Mouse (Mus musculus) right cerebral cortex, postnatal 4 days (tissue): Measurements from ENCODE around the gene Dusp5.
"Not testable (repeated sequence)": the region's sequence is repeated elsewhere in the genome, so short reads cannot be mapped to it uniquely, and the experiment has no call there.

Source experiments
- DNase-seq: peaks from one replicate; pipeline ENCODE4 v3.0.0-alpha.2; 2022

The Dusp5 gene

DNA sequence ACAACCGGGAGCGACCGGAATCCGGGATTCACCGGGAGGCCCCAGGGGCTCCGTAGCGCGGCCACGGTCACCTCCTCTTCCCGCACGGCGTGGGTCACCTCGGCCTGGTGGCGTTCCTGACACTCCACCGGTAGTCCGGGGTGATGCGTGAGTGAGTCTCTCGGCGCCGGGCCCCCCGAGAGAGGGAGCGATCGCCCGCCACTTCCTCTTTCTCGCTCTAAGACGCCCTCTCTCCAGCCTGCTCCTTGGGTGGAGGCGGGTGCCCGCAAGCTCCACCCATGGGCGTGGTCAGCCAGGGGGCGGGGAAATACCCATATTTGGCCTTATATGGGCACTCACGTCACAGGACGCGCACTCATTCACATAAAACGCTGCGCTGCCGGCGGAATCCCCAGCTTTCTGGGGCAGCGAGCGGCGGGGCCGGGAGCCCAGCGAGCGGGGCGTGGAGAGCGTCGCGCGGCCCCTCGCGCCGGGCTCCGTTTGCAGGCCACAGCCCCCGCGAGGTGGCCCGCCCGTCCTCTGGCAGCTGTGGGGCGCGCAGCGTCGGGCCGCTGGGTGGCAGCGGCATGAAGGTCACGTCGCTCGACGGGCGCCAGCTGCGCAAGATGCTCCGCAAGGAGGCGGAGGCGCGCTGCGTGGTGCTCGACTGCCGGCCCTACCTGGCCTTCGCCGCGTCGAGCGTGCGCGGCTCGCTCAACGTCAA, at the start of gene Dusp5:
Gene Dusp5, plus strand, starts transcription at position 358 of the 703 bp plus-strand sequence.
- DNase-seq: peak; percentile 94

DNA sequence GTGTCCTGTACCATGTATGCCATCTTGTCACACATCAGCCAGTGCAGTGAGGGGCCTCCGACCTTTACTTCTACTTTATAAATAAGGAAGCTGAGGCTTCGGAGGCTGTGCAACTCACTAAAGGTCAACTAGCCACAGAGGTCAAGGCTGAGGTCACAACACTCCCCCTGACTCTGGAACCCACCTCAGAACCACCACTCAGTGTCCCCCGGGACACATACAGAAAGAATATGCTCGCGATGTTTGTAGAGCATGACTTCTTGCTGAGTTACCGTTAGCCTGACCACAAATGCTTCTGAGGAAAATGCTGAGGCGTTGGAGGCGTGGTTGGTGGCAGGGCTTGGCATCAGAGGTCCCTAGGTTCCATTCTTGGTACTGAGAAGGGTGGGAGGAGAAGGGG, 49.3 kb upstream of the Dusp5 start:
- DNase-seq: no peak

DNA sequence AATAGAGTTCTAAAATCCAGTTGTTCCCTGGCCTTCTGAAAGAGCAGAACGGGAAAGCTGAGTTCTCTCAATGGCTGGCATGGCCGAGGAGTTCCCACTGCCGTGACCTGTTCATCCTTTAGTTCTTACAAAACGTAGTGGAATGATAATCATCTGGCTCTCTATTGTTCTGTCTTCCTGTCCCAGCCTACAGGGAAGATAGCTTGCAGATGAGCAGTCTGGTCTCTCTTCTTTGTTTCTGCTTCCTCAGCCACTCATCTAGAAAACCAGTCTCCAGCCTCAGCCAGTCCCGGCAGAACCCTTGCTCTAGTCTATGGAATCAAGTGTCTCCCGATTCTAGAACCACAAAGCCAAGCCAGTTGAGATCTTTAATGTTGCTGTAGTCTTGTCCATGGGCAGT, 46.8 kb upstream of the Dusp5 start:
- DNase-seq: no peak

DNA sequence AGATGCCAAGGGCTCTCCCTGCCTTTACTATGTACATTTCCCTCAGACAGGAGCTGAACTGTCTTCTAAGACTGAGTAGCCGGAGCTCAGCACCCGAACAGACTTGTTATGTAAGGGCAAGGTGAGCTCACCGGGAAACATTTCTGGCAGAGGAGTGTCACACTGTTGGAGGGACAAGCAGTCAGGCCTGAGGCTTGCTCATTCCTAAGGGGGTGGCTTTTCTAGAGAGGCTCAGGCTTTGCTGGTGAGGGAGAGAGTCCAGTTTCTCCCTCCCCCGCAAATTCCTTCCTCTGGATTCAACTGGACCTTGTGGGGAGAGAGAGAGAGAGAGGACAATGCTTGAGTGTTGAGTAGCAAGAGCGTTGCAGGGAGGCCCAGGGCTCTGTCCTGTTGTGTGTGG, 46.4 kb upstream of the Dusp5 start:
- DNase-seq: no peak

DNA sequence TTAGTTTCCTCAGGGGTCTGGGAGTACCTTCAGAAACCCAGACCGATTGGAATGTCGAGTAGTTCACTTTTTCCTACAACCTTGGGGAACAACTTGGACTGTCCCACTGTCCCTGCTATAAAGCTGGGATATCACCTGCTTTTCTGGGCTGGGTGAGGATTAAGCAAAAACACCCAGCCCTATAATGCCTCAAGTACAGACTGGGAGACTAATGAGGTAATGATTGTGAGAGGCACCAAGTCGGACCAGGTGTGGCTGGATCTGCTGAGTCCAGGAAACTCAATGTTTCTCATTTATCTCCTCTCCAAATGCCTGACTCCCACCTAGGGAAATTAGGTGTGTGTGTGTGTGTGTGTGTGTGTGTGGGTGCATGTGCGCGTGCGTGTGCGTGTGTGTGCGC, 44.9 kb upstream of the Dusp5 start:
- DNase-seq: no peak

DNA sequence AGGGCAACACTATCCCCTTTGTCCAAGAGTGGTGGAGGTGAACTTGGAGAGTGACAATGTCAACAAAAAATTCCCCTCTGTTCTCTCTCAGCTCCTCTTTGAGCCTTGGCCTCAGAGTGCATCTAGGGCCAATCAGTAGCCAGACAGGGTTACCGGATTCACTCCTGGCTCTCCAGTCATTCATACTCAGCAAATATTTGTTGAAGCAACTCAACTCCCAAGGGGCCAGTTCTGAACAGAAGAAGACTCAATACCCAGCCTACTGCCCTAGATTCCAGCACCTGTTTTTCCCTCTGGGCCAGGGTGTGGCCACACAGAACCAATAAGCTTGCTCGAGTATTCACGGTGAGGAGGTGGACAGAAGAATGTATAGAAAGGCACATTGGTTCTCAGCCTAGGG, 44.0 kb upstream of the Dusp5 start:
- no peak for DNase-seq

DNA sequence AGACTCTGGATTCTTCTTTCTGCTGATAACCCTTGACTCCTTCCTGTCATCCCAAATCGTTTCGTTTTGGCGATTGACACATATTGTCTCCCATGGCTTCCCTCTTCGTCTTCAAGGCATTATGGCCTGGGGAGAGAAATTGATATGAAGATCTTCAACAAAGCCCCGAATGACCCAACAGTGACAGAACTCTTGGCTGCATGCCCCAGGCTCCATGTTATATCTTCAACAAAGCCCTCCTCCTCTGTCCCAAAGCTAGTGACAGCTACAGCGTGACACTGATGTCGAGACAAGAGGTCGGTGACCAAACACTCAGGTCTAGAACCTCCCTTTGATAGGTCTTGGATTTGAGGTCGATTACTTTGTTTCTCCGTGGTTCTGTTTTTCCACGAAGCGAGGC, 39.7 kb upstream of the Dusp5 start:
- no peak for DNase-seq

DNA sequence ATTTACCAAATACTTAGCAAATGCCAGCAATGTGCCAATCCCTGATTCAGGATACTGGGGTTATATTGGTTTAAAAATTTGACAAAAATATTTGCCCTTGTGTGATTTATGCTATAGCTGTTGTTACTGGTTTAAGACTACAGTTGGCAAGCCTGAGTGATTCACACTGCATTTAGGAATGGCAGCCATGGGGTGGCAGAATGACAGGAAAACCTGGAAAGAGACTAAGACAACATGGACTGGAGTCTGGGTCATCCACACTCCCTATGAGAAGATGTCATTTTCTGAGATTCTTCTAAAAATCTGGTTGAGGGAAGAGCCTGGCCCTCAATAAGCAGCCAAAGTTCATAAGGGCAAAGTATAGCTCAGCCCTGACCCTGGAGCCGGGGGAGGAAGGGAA, 39.0 kb upstream of the Dusp5 start:
- no peak for DNase-seq

DNA sequence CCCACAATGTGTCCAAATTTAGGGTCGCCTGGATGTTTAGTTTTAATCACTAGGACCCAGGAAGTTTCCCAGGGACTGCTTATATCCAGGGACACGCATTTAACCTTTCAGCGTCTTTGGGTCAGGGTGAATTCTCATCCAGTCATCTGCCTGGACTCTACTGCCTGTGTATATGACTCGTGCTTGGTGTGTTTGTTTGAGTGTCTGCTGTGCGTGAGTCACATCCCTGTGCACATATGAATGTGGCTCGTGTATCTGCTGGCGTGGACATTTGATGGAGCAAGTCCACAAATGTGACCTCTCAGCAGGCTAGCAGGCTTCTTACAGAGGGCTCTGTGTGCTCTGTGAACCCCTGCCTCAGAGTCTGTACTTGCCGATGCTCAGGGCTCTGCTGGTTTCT, 38.0 kb upstream of the Dusp5 start:
- no peak for DNase-seq

DNA sequence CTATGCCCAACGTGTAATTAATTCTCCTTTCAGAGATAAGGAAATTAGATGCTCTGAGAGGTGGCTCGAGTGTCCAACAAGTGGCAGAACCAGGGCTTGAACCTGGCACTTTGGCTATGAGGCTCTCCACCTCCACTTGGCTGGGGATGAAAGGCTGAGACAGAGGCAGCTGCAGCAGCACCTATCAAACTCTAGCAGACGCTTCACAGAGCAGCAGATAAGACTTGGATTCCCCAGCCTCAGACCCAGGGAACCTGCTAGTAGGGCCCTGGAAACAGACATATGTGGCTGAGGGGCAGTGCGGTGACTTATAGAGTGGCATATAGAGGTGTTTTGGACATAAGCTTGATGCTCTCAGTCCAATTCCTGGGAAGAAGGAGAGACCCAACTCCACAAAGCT, 36.4 kb upstream of the Dusp5 start:
- no peak for DNase-seq

DNA sequence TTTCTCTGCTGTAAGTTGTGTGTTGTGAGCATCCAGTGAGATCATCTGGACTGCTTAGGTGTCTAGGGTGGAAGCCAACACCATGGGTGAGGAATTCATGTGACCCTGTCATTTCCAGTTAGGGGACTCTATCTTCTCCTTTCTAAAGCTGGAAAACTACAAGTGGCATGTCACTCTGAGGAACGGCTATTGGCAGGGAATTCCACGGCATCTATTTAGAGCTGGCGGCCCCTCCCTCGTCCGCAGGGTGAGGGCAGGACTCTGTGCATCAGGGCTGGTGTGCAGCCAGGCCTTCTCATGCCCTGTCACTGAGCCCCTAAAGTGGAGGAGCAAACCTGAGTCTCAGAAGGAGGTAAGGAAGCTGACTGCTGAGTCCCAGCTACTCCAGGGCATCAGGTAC, 35.0 kb upstream of the Dusp5 start:
- DNase-seq: no peak

DNA sequence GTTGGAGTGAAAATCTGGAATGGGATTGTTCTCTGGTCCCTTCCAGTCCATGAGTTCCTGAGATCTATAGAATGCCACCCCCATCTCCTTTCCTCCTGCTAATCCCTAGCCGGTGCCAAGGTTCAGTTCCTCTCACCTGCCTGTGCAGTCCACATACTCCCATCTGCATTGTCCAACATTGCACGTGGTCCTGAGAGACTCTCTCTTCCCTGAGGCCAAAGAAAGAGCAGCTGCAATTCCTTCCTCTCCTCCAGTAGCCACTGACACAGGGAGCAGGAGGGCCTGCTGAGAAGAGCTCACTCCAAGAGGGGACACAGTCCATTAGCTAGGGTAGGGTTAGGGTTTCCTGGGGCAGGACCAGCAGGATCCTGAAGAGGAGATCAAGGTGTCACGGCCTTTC, 31.0 kb upstream of the Dusp5 start:
- no peak for DNase-seq

DNA sequence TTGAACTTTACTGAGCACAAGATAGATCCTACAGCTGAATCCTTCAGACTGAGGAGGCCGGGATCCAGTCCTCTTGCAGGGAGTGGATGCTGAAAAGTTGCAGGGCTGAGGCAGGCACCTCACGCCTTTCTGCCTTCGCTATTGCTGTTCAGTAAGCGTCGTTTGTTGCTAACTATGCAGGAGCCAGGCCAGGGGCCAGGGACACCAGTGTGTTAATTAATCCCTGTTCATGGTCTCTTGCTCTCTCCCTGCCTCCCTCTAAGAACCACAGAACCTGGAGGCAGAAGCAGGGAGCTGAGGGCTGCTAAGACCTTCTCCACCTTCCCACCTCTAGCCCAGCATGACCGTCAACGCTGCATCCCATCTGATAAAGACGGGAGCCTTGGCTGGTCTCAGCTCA, 29.9 kb upstream of the Dusp5 start:
- DNase-seq: no peak

DNA sequence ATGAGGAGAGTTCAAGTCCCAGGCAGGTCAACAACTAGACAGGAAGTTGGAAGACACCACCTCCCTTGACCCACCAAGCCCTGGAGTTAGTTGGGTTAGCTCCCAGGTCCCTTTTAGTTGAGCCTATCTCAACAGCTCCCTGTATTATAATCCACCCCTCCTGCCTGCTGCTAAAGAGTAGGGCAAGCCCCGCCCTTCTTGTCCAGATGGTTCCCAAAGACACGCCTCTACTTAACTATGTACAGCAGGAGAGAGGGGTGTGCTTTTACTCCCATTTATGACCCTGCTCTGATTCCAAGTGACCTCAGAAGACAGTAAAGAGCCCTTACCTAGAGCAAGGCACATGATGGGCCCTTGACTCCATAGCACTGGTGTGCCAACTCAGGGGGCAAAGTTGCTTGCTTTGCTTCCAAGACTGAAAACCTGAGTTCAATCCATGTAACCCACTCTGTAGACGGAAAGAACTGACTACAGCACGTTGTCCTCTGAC, 29.4 kb upstream of the Dusp5 start:
- DNase-seq: no peak

DNA sequence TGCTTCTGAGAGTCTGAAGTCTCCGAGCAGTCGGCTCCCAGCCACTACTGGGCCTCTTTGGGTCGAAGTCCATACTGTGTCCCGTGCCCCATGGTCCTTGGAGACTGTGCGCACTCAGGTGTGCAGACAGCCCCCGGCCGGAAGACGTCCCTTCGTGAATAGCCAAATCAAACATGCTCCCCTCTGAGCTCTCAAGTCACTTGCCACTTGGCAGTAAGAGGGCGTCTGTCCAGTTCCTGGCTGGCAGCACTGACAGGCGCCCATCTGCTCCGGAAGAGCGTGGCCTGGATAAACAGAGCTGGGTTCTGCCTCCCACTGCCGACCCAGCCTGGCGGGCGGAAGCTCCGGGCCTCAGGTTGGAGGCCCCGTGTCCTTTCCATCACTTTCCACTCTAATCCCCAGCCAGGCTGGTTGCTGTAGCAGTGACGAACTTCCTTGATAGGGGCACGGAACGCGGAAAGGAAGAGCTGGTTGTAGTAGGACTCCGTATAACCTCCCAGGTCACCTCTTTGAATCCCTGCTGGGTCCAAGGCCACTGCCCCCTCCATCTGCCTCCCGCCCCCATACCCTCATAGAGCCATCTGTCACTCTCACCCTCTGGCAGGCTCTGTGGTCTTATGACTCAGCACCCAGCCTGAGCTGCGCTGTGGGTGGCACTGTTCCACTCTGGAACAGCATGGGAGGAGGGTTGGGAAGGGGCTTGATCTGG, 28.5 kb upstream of the Dusp5 start:
- no peak for DNase-seq

DNA sequence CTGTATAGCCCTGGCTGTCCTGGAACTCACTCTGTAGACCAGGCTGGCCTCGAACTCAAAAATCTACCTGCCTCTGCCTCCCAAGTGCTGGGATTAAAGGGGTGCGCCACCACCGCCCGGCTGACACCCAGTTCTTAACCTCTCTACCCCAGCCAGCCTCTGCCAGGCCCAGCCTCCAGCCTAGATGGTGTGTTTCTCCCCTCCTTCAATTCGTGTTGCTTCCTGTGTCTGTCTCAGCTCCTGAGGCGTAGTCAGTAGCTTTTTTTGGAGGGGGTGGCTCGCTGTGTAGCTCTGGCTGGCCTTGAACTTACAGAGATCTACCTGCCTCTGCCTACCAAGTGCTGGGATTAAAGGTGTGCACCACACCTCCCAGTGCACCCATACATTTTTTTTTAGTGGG, 27.7 kb upstream of the Dusp5 start:
- not testable (repeated sequence) for DNase-seq

DNA sequence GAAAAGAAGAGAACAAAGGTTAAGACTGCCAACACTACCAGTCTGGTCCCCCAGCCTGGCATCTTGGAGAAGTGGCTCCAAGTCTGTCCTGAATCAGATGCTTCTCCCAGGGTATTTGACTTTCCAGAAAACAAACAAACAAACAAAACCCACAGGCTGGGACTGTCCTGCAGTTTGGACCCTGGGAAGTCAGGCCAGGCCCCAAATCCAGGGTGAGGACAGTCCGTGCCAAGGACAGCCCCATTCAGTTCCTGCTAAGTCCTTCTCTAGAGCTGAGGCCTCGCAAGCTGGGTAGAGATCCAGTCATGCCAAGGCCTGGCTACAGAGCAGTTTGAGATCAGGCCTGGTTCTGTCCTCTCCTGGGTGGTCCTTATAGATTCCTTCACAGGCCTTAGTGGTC, 27.1 kb upstream of the Dusp5 start:
- DNase-seq: no peak

DNA sequence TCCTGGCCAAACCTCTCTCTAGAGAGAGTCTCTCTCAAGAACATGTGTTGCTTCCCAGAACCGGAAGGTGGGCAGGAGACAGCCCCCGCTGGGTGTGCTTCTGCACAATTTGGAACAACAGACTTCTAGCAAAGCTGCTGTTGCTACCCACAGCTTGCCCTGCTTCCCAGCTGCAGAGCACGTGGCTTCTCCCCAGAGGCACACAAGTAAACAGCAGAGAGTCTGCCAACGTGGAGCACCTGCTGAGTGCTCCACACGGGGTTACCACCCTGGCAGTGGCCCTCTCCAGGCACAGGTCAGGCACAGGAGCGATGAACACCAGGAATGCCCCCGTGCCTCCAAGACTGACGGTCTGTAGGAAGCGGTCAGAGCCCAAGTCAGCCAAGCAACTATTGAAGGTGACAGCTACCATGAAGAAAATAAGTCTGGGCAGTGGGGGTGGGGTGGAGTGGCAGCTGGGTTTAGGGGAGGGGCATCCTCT, 26.0 kb upstream of the Dusp5 start:
- DNase-seq: no peak

DNA sequence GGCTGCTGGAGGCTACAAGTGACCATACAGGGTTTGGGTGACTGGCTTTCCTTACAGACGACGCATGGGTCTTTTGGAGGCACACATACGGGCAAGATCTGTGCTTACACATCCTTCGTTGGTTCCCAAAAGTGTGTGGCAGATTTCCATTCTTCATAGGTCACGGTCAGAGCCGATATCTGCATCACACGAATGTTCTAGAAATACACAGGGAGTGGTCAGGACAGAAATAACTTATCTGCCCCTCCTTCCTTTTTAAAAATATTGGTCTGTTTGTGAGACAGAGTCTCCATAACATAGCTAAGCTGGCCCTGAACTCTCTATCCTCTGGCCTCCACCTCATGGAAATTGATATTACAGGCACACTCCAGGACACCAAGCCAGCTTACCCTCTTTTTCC, 24.7 kb upstream of the Dusp5 start:
- DNase-seq: no peak

DNA sequence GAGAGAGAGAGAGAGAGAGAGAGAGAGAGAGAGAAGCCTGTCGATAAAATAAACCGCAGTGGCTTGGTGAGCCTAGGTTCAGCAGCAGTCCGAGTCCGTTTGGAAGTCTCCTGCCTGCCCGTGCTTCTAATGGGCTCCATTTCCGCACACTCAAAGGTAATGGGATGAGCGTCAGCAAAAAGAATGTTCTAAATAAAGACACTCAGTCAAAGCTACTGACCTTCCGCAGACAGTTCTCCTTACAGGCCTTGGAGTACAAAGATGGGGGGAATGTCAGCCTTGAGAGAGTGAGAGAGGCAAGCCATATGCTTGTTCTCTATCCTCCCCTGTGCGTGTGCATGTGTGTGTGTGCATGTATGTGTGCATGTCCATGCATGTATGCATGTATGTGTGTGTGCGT, 23.2 kb upstream of the Dusp5 start:
- DNase-seq: no peak

DNA sequence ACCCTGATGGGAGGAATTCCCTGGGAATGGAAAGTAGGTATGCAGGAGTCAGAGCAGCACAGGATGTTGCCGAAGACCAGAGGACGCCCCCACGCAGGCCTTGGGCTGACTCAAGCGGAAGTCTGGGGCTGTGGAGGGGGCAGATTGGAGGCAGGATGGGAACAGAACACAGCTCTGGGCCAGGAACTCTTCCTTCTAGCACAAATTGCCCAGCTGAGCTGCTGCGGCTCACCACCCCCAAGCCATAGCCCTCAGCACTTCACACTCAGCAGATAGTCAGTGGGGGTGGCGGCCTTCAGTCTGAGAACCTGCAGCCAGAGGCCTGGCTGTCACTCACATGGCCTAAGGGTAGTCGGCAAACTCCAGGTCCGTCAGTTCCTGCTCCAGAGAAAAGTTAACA, 21.4 kb upstream of the Dusp5 start:
- DNase-seq: no peak

DNA sequence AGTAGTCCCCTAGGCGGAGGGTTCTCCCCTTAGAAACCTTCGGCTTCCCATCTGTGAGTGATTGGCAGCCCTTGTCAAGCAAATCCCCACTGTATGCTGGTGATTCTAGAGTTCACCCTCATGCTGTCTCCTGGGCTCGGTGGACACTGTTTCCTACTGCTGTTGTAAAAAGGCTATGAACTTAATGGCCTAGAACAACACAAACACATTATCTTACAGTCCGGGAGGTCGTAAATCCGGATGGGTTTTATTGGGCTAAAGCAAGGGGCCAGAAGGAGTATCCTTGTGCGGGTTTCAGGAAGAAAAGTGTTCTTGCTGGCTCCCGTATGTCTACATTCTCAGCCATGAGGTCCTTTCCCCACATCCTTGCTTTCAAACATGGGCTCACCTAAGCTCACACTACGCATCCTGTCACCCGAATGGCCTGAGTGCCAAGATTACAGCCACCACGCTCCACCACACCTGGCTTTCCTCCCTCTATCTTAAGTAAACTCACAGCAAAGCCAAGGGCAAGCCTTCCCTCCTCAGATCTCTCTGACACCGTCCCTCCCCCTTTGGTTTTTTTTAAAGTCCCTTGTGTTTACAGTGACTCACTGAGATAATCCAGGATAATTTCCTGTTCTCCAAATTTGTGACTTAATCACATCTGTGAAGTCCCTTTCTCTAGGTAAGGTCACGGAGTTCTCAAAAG, 17.5 kb upstream of the Dusp5 start:
- no peak for DNase-seq

DNA sequence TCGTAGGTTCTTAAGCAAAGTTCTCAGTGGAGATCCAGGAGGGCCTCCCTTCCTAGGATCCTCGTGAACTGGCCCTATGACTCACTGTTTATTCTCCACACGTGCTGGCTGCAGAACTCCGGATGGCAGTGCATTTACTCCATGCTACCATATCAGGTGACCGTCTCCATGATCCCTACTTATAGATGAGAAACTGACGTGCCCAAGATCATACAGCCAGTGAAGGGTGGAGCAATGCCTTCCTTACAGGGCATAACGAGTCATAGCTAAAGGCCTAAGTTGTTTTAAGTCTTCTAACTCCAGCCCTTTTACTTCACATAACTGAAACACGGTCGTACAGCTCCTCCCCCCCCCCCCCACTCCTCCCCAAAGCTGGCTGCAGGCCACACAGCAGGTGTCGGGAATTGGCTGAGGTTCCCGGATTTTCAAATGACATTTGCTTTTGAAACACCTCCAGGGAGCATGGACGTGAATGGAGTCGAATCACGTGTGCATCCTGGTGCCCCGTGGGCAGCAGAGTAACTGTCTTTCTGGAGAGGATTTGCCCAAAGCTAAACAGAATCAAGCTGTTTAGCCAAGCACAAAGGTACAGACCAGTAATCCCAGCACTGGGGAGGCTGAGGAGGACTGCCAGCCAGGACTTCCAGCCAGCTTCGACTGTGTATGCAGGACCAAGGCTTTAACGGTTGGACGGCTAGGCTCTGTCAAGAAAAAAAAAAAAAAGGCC, 11.4 kb upstream of the Dusp5 start:
- no peak for DNase-seq
